Mouse (Mus musculus) activated CD4-positive, CD25-positive, alpha-beta regulatory T cell, adult 4 months (primary cell): Measurements from ENCODE around the gene Cul1. TPM values are rescaled to one million over a fixed set of nuclear protein-coding genes. Genes with fewer than 3 reads are reported as not detected.
"Not testable (repeated sequence)": the region's sequence is repeated elsewhere in the genome, so short reads cannot be mapped to it uniquely, and the experiment has no call there.

ENCODE experiments used
- ATAC-seq: one replicate; pipeline ENCODE4 v1.8.0; 2017
- polyA plus RNA-seq, 2 experiments: library from polyadenylated mRNA; unstranded; fragments of 100-300 nt; shearing (Covaris generic); gene quantifications; one replicate each; pipeline ENCODE4 v1.2.1; 2017

The Cul1 gene
- 10 to 100 TPM; 65.3 to 70.8 TPM for polyA plus RNA-seq

- no peak for ATAC-seq
Measured at GRCm38 (mm10) chr6:47453098-47453497, at the start of gene Cul1. Gene Cul1 (plus strand): TSS chr6:47453398.

- no peak for ATAC-seq
Measured at GRCm38 (mm10) chr6:47404419-47405382, 48.5 kb upstream of the Cul1 start.

- ATAC-seq = no peak
Measured at GRCm38 (mm10) chr6:47412886-47413606, 40.2 kb upstream of the Cul1 start.

GRCm38 (mm10) chr6:47413656-47414055, 39.5 kb upstream of the Cul1 start:
- ATAC-seq = no peak

GRCm38 (mm10) chr6:47418691-47419090, 34.5 kb upstream of the Cul1 start:
- no peak for ATAC-seq

GRCm38 (mm10) chr6:47420156-47420555, 33.0 kb upstream of the Cul1 start:
- ATAC-seq = no peak

GRCm38 (mm10) chr6:47421221-47421620, 32.0 kb upstream of the Cul1 start:
- ATAC-seq = no peak

GRCm38 (mm10) chr6:47426136-47426535, 27.1 kb upstream of the Cul1 start:
- no peak for ATAC-seq

- ATAC-seq = not testable (repeated sequence)
Measured at GRCm38 (mm10) chr6:47426556-47426955, 26.6 kb upstream of the Cul1 start.

- not testable (repeated sequence) for ATAC-seq
Measured at GRCm38 (mm10) chr6:47432795-47433194, 20.4 kb upstream of the Cul1 start.

GRCm38 (mm10) chr6:47440080-47440479, 13.1 kb upstream of the Cul1 start:
- no peak for ATAC-seq

- ATAC-seq = no peak
Measured at GRCm38 (mm10) chr6:47447658-47448057, 5.5 kb upstream of the Cul1 start.

GRCm38 (mm10) chr6:47453522-47454130, 428 bp downstream of the Cul1 start:
- ATAC-seq = peak; percentile 15

GRCm38 (mm10) chr6:47454131-47454574, 955 bp downstream of the Cul1 start:
- peak; percentile 67 for ATAC-seq

- ATAC-seq = peak; percentile 30
Measured at GRCm38 (mm10) chr6:47454575-47455571, 1.7 kb downstream of the Cul1 start.

- ATAC-seq = no peak
Measured at GRCm38 (mm10) chr6:47455843-47456242, 2.6 kb downstream of the Cul1 start.

GRCm38 (mm10) chr6:47456853-47457252, 3.7 kb downstream of the Cul1 start:
- no peak for ATAC-seq

GRCm38 (mm10) chr6:47465400-47465799, 12.2 kb downstream of the Cul1 start:
- ATAC-seq = no peak

GRCm38 (mm10) chr6:47466488-47466887, 13.3 kb downstream of the Cul1 start:
- ATAC-seq = no peak

- no peak for ATAC-seq
Measured at GRCm38 (mm10) chr6:47467058-47467457, 13.9 kb downstream of the Cul1 start.

- ATAC-seq = no peak
Measured at GRCm38 (mm10) chr6:47469760-47470159, 16.6 kb downstream of the Cul1 start.

- no peak for ATAC-seq
Measured at GRCm38 (mm10) chr6:47472444-47472843, 19.2 kb downstream of the Cul1 start.
